Mouse (Mus musculus): Measurements from ENCODE around the gene Prickle2.

The Prickle2 gene

GRCm38 (mm10) chr6:92427406-92428171, 278.4 kb downstream of the Prickle2 start:
- DNase-seq: no peak

GRCm38 (mm10) chr6:92425901-92426300, 280.1 kb downstream of the Prickle2 start:
- no peak for DNase-seq

- DNase-seq: no peak
Observed at GRCm38 (mm10) chr6:92425476-92425875, 280.5 kb downstream of the Prickle2 start.

DNA sequence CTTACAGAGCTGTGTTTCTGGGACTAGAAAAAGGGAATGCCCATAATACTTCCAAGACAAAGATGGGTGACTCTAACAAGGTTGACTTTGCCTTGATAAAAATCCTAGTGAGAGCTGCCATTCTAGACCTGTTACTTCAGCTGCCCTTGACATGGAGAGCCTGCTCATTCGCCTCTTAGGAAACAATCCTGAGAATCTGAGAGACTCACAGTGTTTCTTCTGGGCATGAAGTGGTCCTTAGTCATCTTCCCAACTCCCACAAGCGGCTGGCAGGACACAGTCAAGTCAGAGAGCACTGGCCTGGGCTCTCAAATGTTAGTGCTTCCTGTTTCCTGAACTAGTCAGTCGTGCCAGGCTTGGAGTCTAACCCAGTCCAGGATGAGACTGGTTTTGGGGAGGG, 281.0 kb downstream of the Prickle2 start:
- DNase-seq: no peak

GRCm38 (mm10) chr6:92422286-92422685, 283.7 kb downstream of the Prickle2 start:
- DNase-seq: no peak

- DNase-seq: no peak
Observed at GRCm38 (mm10) chr6:92420106-92420505, 285.8 kb downstream of the Prickle2 start.

GRCm38 (mm10) chr6:92415405-92415755, 290.6 kb downstream of the Prickle2 start:
- no peak for DNase-seq

- DNase-seq: no peak
Observed at GRCm38 (mm10) chr6:92414478-92415404, 291.2 kb downstream of the Prickle2 start.

DNA sequence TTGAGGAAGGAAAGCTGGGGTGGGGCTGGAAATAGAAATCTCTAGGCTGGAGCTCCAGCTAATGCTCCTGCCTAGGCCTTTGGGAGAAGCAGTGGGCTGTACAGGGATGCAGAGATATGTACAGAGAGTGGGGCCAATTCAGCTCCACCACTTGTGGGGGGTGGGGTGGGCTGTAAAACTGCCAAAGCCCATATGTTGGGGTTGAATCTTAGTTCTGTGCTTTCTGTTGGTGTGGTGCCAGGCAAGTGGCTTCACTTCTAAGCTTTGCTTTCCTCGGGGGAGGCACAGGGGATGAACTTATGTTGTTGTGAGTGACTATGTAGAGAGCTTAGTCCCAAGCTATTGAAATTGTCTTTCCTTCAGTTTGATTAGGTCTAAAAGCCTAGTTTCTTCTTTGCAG, 292.0 kb downstream of the Prickle2 start:
- DNase-seq: no peak

- no peak for DNase-seq
Observed at GRCm38 (mm10) chr6:92409788-92410187, 296.2 kb downstream of the Prickle2 start.

GRCm38 (mm10) chr6:92407259-92407658, 298.7 kb downstream of the Prickle2 start:
- no peak for DNase-seq

DNA sequence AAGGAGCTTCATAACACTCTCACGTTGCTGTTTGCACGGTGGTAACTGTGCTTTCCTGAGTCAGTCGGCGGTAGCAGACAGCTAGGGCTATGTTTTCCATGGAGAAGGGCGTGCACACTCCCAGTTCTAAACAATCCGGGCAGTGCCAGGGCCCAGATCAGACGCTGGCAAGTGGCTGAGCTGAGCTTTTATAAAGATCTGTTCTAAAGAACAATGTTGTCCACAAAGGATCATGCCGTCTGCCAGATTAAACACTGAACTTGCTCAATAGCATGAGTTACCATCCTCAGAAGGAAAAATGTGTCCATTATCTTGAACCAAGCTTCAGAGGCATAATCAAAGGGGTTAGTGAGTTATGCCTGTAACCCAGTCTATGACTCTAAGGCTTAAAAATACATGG, 300.4 kb downstream of the Prickle2 start:
- no peak for DNase-seq

- DNase-seq: no peak
Observed at GRCm38 (mm10) chr6:92397876-92398275, 308.1 kb downstream of the Prickle2 start.

DNA sequence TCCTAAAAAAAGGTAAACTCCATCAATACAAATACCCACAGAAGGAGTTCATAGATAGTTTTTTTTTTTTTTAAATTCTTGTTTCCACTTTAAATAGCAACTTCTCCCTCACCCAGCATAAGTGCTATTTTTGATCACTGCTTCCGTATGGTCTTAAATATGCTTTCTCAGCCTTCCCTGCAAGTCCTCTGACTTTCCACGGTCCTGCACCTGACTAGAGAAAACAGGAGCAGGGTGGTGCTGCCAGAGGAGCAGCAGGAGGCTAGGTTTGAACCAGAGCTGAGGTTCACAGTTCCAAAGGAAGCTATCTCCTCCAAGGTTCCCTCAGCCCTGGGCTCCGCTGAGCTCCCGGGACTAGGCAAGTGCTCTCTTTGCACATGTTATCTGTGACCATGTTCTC, 310.4 kb downstream of the Prickle2 start:
- no peak for DNase-seq

DNA sequence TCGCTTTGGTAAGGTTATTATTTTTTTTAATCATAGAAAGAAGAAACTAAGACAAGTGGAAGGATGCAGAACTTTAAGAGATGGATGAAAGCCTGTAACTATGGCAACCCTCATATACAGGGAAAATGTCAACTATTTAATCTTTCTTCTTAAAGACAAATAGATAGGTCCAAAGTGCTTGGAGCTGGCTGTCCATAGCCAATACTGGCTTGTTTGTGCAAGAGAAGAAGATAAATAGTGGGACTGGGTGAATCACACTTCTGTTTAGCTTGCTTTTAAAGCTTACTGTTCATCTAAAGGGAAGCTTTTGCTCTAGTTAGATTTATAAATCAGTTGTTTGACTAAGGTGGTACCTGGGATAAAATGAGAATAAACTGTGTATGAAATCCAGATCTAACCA, 310.8 kb downstream of the Prickle2 start:
- no peak for DNase-seq

- no peak for DNase-seq
Observed at GRCm38 (mm10) chr6:92394628-92395027, 311.3 kb downstream of the Prickle2 start.

DNA sequence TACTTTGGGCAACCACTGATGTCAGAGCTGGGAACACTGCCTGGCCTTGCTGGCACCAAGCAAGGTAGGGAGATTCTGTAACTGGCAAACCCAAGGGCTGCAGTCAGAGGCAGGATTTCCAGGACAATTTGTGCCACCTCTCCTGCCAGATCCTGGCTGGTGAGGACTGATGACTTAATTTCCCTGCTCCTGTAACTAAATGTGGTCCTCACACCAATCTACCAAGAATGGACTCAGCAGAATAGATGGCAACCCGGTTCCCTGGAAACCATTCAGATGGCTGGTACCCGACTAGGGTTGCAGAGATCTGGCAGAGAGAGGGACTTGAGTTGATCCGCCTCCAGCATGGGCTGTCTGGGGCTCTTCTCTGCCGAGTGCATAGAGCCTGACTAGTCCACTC, 315.6 kb downstream of the Prickle2 start:
- DNase-seq: no peak

DNA sequence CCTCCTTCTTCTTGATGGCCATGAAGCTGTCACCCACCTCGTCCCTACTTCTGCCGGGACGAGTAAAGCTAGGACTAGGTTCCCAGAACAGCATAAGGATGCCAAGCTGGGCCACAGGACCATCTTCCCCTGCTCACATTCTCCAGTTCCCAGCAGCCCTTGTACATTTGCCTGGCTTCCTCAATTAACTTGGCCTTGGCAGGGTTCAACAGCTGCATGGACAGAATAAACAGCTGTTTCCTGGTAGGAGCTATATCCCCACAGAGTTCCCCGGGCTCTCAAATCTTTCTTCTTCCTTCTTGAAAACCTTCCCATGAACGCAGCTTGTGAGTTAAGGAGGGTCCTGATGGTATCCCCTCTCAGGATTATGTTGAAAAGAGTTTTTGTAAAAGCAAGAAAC, 317.3 kb downstream of the Prickle2 start:
- no peak for DNase-seq

DNA sequence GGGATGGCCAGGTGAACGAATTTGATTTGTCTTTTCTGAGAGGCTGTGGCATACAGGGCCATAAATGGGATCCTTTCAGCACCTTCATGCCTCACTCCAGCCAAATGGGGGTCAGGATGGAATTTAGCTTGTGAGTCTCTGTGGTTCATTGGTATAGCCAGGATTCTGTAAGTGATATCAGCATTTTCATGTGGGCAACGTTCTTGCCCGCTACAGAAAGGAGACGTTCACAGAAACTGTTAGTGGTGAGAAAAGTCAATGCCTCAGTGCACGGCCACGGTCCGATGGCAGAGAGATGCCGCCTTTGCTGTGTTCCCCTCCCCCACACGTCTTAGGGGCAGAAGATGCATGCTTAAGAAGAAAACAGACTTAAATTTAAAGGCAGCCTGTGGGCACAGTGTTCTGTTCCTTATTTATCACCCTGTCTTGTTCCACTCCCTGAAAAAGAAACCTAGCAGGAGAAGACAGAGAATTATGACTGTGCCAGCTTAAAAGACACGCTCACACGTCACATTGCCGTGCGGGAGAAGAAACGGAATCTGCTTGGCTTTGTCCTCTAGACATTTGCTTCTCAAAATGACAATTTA, 322.7 kb downstream of the Prickle2 start:
- no peak for DNase-seq

DNA sequence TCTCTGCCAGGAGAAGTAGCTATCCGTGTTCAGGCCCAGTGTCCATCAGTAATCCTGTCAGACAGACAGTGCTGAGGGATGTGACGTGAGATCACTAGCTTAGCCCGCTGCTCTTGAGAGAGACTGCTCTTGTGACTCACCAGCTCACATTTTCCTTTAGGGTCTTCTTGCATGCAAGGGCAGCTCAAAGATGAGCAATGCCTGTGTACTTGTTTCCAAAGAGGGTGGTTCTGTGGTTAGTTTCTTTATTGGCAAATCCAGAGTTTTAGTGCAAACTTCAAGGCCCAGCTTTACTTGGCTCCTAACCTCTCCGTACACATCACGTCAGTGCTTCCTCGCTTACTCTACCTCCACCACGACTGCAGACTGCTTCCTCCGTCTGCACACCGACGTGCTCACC, 324.9 kb downstream of the Prickle2 start:
- DNase-seq: no peak

DNA sequence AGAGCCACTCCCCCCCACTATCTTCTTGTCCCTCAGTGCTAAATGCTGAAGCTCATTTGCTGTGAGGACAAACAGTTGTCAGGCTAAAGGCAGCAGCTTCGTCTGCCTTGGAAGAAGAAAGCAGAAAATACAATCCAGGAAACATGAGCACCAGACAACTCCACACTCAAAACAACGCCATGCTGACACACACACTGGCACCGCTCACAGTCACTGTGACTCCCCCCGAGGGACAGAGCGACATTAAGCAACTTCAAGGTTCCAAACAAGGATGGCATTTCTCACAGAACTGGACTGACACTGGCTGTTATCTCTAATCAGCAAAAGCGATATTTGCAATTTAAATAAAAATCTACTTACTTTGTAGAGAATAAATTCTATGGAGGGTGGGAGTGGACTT, 331.1 kb downstream of the Prickle2 start:
- no peak for DNase-seq

DNA sequence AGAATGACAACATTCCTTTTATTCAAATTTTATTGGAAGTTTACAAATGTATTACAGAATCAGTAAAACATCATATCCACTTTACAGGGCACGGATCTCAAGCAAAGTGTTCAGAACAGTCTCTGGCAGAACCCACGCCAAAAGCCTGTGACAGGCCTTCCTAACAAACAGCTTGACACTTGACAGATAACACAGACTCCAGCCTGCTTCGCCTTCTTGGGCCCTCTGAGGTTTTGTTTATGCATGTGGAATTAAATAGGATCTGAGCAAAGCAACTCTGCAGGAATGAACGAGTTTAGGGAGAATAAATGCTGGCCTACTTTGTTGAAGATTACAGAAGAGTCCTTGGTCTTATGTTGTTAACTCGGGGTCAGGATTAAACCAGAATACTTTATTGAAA, 335.1 kb downstream of the Prickle2 start:
- no peak for DNase-seq

- DNase-seq: no peak
Observed at GRCm38 (mm10) chr6:92347278-92348028, 358.5 kb downstream of the Prickle2 start.

All from thymus, postnatal 36 days (tissue).